Mouse (Mus musculus) G1E (cell line): ENCODE data around the gene Reln.

Experiments used
- CTCF ChIP-seq: IDR thresholded peaks from 2 replicates; pipeline ENCODE4 v1.5.1; 2012; ENCODE audit warnings: low read depth, low read length, inconsistent platforms, mixed read lengths
- GATA1 ChIP-seq: IDR thresholded peaks from 2 replicates; pipeline ENCODE4 v1.6.1; 2012; ENCODE audit warnings: borderline replicate concordance, low read length, inconsistent platforms, mixed read lengths

DNA sequence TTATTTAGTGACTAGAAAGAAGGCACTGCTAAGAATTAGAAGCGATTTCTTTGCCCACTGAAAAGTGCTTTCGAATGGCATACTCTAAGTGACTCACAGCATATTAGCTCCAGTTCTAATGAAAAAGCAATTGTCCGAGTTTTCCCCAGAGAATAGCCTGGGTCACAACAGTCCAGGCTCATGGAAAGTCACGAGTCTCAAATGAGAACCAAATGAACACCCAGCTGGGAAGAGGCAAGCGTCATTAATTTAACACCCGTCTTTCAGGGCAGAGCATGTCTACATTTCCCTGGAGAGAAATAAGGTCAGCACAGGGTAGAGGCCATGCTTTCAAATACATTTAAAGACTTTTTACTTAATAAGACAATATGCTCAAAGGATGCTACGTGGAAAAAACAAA lies 312.8 kb downstream of the Reln start:
- TF ChIP-seq GATA1 (no peak), CTCF (no peak)
